Mouse (Mus musculus) A20 (cell line): ENCODE results near the gene Slc4a4.
A peak's percentile ranks its signal among the peaks of the same experiment; 100 is the strongest.

Experiments used
- DNase-seq: peaks from one replicate; pipeline ENCODE4 v3.0.0-alpha.2; 2011; ENCODE audit warnings: low read depth, low spot score

Gene Slc4a4

DNA sequence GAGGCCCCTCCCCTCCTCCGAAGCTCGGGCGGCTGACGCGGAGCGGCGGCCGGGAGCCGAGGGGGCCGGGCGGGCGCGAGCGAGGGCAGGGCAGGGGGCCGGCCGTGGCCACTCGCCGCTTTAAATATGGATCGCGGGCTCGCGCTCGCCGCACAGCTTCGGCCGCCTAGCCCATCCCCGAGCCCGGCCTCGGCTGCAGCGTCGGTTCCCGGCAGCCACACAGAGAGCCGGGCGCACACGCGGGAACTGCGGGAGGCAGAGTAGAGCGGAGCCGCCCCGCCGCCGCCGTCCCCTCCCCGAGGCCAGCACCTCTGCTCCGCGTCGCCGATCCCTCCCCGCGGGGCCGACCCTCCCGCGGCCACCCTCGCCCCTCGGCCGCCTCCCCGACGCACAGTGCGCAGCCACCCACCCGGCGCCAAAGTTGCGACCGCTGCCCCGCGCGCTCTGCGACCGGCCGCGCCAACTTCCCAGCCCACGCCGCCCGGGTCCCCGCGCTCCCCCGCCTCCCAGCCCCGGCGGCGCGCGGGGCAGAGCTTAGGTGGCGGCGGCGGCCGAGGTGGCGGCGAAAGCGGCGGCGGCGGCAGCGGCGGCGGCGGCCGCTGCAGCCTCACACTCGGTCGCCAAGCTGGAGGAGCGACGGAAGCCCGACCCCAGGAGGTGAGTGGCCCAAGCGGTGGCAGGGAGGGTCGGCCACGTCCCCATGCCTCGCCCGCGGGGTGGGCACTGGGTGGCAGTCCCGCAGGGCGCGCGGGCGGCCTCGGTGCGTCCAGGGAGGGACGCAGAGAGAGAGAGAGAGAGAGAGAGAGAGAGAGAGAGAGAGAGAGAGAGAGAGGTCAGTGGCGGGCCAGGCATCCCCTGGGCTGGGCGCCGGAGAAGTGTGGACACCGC lies at the start of gene Slc4a4:
Gene Slc4a4, plus strand, starts transcription at position 151 of the 888 bp plus-strand sequence.
- no peak for DNase-seq

DNA sequence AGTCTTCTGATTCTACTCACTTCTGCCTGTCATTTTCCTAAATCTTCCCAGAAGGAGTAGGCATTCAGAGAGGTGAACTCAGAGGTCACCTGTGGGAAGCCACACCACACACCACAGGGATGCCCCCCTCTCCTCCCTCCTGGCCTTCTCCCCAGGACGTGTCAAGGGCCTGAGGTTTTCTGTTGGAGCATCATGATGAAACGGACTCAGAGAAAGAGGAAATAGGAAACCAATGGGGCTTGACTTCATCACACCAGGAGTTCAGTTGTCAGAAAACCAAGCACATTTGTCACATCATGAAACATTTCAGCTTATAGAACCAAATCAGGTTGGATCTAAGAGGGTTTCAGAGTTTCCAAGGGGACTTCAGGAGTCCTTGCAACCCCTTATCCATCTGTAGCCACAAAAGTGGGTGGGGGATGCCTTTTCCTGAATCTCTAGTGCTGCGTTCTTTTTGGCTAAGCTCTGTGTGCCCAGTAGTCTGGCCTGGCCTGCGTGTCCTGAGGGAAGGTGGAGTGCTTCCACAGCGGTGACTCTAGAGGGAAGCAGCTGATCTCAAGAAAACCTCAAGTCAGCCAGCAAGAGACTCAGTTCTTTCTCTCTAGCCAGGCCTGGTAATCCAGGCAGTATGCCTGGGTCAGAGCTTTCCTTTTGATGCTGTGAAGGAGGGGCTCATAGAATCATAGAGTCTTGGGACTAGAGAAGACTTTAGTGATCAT lies 46.4 kb upstream of the Slc4a4 start:
- DNase-seq: peak; percentile 32

DNA sequence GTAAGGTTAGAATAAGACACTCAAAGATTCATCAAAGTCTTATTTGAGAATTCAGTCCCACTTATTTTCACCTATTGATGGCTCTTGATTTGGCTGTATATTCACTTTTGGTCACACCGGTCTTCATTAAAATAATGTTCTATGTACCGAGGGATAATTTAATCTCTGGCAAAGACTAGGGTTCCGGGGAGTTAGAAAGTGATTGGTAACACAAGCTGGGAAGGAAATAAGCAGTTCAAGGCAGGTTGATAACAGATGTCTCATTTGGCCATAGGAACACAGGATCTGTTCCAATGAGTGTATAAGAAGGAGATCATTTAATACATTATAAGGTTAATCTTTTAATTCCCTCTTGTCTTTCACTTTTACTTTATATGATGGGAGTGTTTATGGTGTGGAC lies 29.3 kb upstream of the Slc4a4 start:
- DNase-seq: no peak

DNA sequence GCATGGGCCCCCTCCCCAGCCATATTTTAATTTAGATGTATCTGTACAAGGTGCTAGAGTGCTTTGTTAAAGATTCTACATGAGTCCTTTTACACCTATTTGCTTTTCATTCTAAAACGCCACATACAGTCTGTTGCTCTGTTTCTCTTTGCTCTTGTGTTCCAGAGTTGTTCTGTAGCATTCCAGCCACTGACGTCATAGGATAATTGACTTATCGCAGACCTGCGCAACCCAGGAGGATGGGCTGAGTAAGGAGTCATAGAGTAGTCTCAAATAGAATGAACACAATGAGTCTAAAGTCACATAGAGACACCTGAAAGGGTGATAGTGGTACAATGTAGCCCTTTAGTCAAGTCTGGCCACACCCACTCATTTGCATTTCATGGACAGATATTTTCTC lies 28.8 kb upstream of the Slc4a4 start:
- DNase-seq: no peak

DNA sequence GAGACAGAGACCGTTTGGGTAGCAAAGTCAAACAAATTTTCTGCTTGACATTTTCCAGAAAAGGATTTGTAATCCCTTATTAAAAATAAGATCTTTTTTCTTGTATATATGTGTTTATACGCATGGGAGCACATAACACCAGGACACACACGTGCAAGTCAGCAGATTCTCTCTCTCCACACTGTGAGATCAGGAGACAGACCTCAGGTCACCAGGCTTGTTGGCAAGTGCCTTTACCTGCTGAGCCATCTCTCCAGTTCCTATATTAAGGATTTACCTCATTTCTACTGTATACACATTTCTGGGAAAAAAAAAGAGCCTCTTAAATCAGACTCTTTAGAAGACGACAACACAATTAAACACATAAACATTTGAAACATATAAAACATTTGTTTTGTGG lies 28.4 kb upstream of the Slc4a4 start:
- DNase-seq: no peak

DNA sequence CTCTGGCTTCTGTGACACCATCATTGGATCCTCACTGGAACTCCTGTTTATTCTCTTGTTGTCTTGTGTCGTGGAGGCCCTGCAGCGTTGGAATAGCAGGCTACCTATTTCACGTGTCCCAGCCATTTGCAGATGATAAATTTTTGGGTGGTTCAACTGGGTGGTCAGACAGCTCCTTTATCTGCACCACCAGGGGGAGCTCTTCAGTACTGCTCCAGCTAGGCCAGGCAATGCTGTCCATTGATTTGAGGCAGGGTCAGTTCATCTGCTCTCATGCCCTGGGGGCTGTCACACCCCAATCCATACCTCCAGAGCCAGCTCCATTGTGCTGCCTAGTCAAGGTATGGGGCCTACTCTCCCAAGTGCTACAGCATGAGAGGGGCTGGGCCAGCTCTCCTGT lies 24.5 kb upstream of the Slc4a4 start:
- DNase-seq: peak; percentile 13

DNA sequence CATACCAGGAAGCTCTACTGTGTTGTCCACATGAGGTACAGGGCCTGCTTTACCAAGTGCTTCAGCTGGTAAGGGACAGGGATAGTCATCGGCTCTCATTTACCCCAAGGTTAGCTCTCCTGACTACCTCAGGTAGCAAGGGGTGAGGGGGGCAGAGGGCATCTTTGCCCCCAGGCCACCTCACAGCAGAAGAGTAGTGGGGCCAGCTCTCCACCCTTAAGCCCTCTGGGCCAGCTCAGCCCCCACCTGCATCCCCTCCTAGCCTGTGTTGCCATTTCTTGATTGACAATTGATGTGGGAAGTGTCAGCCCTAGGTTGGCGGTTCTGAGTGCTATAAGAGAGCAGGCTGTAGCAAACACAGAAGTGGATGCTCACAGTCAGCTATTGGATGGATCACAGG lies 23.8 kb upstream of the Slc4a4 start:
- DNase-seq: no peak

DNA sequence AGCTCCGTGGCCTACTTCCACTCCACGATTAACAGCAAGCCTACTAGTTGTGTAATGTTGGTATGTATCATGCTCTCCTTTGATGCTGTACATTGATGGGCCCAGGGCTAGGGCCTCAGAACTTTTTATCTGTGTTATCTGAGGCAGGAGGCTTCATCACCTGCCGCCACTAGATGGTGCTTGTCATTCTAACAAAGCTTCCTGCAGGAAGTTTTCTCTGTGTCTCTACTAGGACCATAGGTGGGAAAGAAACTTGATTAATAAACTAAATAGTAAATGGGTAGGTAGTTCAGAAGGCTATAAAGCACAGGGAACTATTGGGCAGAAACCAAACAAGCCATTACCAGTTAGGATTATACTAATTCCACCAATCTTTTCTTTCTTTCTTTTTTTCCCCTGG lies 2.5 kb upstream of the Slc4a4 start:
- DNase-seq: peak; percentile 17

DNA sequence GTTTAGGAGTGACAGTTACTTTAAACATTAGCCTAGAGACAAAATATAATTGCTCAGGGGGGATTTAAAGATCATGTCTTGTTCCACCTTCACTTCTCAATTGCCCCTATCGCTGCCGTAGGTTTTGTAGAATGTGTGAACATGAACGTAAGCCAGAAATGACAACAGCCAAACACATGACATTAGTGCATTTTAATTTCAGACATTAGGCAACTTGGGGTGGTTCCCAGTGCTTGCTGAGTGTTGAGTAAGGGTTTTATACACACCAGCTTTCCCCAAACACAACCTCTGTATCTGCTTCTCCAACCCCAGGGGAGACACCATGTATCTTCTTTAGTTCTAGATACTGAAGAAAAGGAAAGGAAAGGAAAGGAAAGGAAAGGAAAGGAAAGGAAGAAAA lies 1.1 kb upstream of the Slc4a4 start:
- DNase-seq: no peak

DNA sequence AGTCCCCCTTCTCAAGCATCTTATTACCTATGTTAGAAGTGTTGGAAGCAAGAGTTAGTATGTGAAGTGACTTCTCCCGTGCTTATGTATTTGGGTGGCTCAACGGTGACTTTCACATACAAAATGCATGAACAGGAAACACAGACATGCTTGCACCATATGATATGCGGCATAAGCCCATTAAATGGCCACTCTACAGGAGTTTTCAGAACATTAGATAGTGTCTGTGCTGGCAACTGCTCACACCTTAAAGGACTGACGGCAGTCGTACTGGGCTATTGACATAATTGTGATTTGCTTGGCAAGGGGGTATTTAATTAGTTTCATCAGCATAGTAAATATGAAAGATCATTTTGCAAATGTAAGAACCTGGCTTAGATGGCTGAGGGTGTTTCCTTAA lies 674 bp upstream of the Slc4a4 start:
- DNase-seq: no peak

DNA sequence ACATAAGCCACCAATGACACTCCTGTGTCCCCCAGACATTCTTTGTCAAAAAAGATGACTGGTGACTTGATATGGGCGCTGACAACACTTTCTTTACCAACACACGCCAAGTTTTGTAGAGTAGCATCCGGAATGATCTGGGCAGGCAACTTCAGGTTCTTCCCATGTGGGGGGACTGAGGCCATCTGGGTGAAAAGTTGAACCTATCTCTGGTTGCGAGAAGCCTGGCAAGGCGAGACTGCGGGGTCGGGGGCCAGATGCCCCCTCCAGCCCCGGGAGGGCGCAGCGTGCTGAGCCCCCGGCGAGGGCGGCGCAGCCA lies 310 bp upstream of the Slc4a4 start:
- no peak for DNase-seq

DNA sequence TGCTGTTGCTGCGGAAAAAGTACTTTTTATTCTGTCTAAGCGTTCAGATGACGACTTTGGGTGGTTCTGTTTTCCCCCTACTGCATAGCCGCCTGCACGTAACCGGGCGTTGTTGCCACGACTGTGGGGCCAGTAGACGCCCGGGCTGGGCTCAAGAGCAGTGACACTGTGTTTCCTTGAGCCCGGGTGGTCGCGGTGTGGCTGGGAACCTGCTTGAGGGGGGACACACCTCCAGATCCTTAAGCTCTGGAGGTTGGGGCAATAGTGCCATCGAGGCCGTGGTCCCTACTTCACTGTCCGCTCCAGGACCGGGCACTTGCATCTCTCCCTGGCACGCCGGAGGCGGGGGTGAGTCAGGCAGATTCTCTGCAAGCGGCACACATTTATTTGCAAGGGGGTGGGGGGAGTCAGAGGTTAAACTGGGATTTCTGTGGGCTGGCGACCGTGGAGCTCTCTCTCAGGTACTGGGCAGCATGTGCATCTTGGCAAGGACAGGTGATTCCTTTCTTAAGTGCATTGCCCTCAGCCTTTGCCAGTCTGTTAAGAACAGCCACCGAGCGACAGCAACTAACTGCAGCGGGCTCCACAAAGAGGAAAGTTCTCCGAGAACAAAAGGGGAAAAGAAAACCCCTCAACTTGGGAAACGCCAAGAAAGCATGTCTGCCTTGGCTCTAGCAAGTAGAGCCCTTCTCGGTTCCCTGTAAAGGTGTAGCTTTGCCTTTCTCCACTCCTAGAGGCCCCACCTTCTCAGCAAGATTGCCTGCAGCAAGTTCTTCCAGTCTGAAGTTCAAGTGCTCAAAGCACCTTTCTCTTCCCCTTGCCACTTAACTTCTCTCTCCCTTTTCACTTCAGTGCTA lies 1.2 kb downstream of the Slc4a4 start:
- no peak for DNase-seq

DNA sequence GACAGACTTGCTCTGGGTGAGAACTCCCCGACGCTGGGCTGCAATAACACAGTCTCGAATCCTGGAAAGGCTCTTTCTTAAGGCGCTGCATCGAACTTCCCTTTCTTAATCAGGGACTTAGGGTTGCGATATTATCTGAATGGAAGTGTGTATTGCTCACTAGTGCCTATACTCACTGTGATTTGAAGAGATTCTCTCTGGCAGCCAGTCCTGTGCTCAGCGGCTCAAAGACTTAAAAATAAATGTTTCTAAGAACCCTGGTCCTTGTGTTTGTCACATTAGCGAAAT lies 1.7 kb downstream of the Slc4a4 start:
- no peak for DNase-seq

DNA sequence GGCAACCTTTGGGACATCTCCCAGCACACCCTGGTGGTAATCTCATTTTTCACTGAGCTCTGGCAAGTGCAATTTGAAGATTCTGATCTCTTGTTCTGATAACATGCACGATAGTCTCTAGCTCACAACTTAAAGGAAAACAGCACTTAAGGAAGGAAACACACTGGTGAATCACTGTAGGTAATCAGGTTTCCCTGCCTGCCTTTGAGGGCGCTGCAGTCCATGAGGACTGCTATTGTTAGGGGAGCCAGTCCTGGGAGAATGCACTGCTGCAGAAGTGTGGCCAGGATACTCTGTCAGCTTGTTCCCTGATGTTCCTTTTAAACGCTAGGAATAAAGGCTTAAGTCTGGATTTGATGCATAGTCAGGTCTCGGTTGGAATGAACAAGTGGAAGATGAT lies 2.7 kb downstream of the Slc4a4 start:
- DNase-seq: no peak

DNA sequence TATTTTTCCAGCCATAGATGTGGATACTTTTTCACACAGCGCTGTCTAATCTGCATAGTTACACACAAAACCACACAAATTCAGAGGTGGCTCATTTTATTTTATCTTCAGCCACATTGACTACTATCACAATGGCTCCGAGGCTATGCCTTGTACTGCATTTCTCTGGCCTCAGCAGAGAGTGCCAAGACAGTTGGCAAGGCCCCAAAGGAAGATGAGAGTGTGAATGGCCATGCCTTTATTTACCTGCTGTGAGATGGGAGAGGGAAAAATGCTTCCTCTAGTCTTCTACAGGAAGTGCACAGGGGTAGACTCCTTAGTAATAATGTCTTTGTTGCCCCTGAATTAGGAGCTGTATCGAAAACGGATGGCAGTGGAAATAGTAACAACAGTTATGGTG lies 3.5 kb downstream of the Slc4a4 start:
- no peak for DNase-seq

DNA sequence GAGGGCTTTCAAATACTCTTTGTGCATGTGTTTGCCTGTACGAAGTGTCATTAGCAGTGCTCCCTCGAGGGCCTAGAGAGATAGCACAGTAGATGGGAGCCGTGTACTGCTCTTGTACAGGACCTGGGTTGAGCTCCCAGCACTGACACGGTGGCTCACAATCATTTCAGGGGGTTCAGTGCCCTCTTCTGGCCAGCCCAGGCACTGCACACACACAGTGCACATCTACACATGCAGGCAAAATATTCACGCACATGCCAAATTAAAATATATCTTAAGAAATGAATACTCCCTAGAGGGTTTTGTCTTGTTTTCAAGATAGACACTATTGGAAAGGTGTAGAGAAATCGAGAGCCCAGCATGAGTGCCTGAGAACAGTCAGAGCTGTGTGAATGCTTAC lies 10.0 kb downstream of the Slc4a4 start:
- DNase-seq: no peak

DNA sequence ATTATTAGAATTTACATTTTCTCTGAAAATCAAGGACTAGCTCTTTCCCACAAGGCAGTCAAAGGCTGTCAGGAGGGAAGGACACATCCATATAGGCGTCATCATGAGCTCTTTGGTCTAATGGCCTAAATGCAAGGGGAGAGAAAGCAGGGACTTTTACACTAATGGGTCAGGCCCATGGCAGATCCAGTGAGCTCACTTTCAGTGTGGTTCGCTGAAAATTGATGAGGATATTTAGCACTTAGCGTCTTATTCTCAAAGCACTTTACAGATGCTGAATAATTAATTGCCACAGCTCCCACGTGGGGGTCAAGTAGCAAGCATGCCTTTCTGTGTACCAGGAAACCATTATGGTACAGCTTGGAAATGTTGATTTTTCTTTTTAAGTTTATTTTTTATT lies 16.5 kb downstream of the Slc4a4 start:
- no peak for DNase-seq

DNA sequence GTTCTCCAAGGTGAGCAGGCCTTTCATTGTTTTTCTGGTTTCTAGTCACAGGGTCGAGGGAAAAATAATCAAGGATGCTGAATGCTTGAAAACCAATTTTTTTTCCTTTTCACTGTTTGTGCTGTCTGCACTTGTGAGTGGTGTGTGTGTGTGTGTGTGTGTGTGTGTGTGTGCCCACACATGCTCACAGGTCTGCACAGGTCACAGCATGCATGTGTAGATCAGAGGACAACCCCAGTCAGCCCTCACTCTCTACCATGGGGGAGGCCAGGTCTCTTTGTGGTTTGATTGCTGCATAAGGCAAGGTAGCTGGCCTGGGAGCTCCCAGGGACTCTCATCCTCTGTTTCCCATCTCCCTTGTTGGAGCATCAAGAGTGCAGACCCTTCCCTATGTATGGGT lies 16.9 kb downstream of the Slc4a4 start:
- no peak for DNase-seq

DNA sequence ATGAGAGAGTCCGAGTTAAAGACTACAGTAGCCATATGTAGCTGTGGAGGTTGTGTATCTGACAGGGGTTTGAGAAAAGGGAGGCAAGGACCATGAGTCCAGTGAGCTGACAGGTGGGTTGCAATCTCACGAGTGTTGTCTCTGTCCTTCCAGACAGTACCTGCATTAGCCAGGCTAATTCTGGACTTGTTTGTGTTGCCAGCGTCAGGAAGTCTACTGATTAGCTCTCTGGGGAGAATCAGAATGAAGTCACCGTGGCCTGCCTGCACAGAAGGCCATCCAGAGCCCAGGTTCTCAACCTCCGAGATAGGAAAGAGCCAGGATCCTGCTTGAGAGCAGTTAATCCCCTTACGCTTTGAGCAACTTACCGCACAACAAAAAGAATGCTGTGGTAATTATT lies 18.2 kb downstream of the Slc4a4 start:
- no peak for DNase-seq

DNA sequence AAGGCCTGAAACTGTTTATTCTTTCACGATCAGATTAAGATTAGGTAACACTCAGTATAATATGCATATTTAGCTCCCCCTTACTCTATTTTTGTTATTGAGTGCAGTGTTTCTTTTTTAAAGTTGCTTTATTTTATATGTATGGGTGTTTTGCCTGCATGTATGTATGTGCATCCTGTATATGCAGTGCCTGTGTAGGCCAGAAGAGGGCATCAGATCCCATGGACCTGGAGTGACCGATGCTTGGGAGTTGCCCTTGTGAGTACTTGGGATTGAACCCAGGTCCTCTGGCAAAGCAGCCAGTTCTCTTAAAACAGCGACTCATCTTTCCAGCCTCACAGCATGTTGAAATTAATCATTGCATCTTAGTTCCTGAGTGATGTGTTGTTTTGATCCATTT lies 21.0 kb downstream of the Slc4a4 start:
- DNase-seq: no peak

DNA sequence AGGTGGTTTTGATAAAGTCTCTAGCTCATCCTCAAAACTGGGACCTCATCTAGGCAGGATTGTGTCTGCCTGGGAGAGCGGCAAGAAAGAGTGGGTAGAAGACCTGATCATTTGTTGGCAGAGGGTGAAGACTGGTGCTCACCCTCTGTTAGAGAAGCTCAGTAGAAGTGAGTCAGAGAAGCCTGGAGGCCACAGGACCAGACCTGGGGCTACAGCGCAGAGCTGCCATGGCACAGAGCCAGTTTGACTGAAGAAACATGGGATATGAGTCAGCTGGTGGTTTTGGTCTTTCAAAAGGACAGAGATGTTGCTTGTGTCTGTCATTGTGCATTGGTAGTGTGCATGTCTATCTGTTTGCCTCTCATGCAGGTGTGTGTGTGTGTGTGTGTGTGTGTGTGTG lies 26.0 kb downstream of the Slc4a4 start:
- DNase-seq: no peak

DNA sequence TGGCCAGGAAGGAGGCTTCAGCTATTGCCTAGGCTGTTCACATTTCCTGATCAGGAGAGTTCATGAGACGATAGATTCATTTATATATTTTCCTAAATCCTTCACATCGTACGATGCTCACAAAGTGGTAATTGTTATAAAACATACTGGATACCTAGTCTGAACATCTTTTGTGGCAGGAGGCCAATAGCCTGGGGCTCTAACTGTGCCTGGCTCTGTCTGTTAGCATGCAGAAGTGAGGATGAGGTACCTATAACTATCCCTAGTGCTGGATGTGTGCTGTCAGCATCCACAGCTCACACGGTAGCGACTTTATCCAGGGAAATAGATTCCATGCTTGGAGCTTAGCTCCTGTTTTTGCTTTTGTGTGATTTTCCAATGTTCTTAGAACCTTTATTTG lies 28.5 kb downstream of the Slc4a4 start:
- DNase-seq: no peak

DNA sequence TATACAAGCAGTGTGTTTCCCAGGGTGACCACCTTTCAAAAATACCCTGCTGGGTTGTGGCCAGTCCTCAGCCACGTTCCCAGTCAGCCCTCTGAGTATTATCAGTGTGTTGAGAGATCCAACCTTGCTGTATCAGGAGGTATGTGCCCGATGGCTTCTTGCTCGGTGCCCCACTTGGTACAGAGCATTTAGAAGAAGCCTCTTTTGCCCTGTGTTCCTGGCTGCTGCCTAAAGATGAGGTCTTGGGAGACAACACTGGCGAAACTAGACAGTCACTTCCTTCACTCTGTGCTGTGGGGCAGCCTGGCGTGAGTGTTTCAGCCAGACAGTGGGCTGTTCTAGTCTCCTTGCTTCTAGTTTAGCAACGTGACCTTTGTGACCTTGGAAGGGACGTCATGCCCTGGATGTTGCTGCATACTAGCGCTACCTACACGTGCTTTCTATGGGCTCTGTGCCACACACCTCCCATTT lies 29.9 kb downstream of the Slc4a4 start:
- no peak for DNase-seq
